Mouse (Mus musculus): ENCODE data around the gene Rps6kb1.
A peak's percentile ranks its signal among the peaks of the same experiment; 100 is the strongest.

DNA sequence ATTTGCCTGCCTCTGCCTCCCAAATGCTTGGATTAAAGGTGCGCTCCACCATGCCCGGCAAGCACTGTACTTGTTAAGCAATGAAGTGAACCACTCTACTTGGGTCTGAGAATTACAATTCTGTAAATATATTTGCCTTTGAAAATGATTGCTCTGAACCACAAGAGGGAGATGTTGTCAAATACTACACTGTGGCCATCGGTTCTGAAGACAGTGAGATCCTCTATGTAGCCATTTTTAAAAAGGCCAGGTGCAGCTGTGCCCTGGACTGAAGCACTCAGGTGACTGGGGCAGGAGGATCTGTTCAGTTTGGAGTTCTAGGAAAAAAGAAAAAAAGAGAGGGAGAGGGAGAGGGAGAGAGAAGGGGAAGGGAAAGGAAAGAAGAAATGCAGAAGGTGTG lies 23.8 kb upstream of the Rps6kb1 start:
- TF ChIP-seq SMC3 (IDR thresholded peaks at IDR 0.05; ENCODE audit: low read depth, low read length), result peak; percentile 99
- no peak for TF ChIP-seq GATA1 (IDR thresholded peaks at IDR 0.05; ENCODE audit: low read depth, low read length)
- TF ChIP-seq ETS1 (IDR thresholded peaks at IDR 0.05; ENCODE audit: low read depth, low read length), result no peak
- TF ChIP-seq CTCF (IDR thresholded peaks at IDR 0.05 in 2 of 3, conservative IDR thresholded peaks at IDR 0.05 in 1 of 3; ENCODE audit: control insufficient read depth in 1 of 3, insufficient read depth in 1 of 3, low read depth in 2 of 3, low read length in 3 of 3, poor library complexity in 1 of 3, severe bottlenecking in 1 of 3), result peak; percentile 39 to 97 (median 48); a peak in 5 of 6 replicates
- TF ChIP-seq POLR2A (IDR thresholded peaks at IDR 0.05; ENCODE audit: control insufficient read depth in 1 of 2, insufficient read depth in 1 of 2, low read depth in 1 of 2, low read length in 2 of 2, poor library complexity in 1 of 2), result no peak
- TF ChIP-seq RAD21 (IDR thresholded peaks at IDR 0.05; ENCODE audit: low read depth, low read length), result peak; percentile 98
- no peak for TF ChIP-seq USF1 (IDR thresholded peaks at IDR 0.05; ENCODE audit: low read depth, low read length)
- no peak for TF ChIP-seq HCFC1 (IDR thresholded peaks at IDR 0.05; ENCODE audit: low read depth, low read length)
- TF ChIP-seq ELF1 (IDR thresholded peaks at IDR 0.05; ENCODE audit: low read depth, low read length), result no peak
- no peak for TF ChIP-seq POLR2AphosphoS5 (IDR thresholded peaks at IDR 0.05; ENCODE audit: borderline replicate concordance, low read depth, low read length)
- no peak for TF ChIP-seq MAX (IDR thresholded peaks at IDR 0.05; ENCODE audit: low read length)
- TF ChIP-seq TCF12 (IDR thresholded peaks at IDR 0.05; ENCODE audit: low read depth, low read length), result 0 out of 2 replicates have a peak, but pooled peaks have one; percentile 17
- TF ChIP-seq ZC3H11A (IDR thresholded peaks at IDR 0.05; ENCODE audit: low read depth, low read length), result peak; percentile 99
- TF ChIP-seq NELFE (IDR thresholded peaks at IDR 0.05; ENCODE audit: low read depth, low read length), result no peak
